Comparison of ENCODE assay signal across 8 mouse cellular contexts in the genomic region with DNA sequence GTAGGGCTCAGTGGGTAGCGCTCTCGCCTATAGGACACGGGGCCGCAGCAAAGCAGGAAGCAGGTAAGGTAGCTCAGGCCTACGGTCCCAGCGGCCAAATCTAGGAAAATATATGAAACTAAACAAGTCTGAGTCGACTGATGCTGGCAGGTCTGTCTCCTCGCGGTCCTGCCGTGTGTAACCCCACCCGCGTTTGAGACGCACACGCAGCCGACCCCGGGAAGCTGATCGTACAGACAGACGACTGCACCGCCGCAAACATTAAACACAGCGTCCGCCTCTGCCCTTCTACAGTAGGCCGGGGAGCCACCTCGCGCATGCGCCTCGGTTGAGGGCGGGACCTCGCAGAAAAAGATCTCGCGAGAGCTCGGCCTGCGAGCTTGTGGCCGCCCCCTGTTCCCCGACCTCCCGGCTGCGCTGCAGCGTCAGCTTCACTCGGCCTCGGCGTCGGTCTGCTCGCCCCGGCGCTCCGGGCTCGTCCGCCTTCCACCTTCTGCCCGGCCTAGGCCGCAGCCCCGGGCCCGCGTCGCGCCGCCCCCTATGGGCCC. TPM values are rescaled to one million over a fixed set of nuclear protein-coding genes. Genes with fewer than 3 reads are reported as not detected.
DNase-seq lines count a peak whose midpoint lies in the region; ATAC-seq and TF ChIP-seq lines count a peak whose summit lies in the region.

A gene (plus strand): TSS at position 351 of the 548 bp plus-strand sequence.

- H3K9me3 ChIP-seq in heart, embryonic 13.5 days: no peaks in the 10 kb centered on the region
- no peaks in the 10 kb centered on the region for H3K9me3 ChIP-seq in liver, embryonic 12.5 days (replicated peaks)
- no peaks in the 10 kb centered on the region for H3K9me3 ChIP-seq in stomach, postnatal 0 days (ENCODE audit: control insufficient read depth, low read length)

- H3K36me3 ChIP-seq in heart, embryonic 13.5 days: peaks cover 30% of the 10 kb centered on the region
- peaks cover 31% of the 10 kb centered on the region for H3K36me3 ChIP-seq in liver, embryonic 12.5 days
- 0 out of 2 replicates have a peak, but pooled peaks cover 7% of the 10 kb centered on the region for H3K36me3 ChIP-seq in stomach, postnatal 0 days (ENCODE audit: control insufficient read depth, insufficient read depth, low read length)

- H3K27me3 ChIP-seq in heart, embryonic 13.5 days (replicated peaks): no peaks in the 10 kb centered on the region
- no peaks in the 10 kb centered on the region for H3K27me3 ChIP-seq in liver, embryonic 12.5 days (replicated peaks)
- H3K27me3 ChIP-seq in stomach, postnatal 0 days (ENCODE audit: control insufficient read depth, insufficient read depth, low read length): no peaks in the 10 kb centered on the region

- H3K4me3 ChIP-seq in brown adipose tissue, adult 24 weeks (ENCODE audit: insufficient read depth, low read depth, low read length): peak within 1 kb of the TSS; percentile 96
- H3K4me3 ChIP-seq in heart, embryonic 13.5 days: peak within 1 kb of the TSS; percentile 89
- H3K4me3 ChIP-seq in liver, embryonic 12.5 days: peak within 1 kb of the TSS; percentile 81
- H3K4me3 ChIP-seq in stomach, postnatal 0 days (ENCODE audit: low read depth, low read length): peak within 1 kb of the TSS; percentile 89

- TF ChIP-seq CTCF in stomach, postnatal 0 days (IDR thresholded peaks at IDR 0.05; ENCODE audit: low read depth): no peak

- peaks cover 12% of the 10 kb centered on the region for H3K4me1 ChIP-seq in brown adipose tissue, adult 24 weeks (ENCODE audit: control insufficient read depth, insufficient read depth, insufficient read length, low read length)
- H3K4me1 ChIP-seq in heart, embryonic 13.5 days: peaks cover 20% of the 10 kb centered on the region
- H3K4me1 ChIP-seq in liver, embryonic 12.5 days: peaks cover 78% of the 10 kb centered on the region
- 0 out of 2 replicates have a peak, but pooled peaks cover 5% of the 10 kb centered on the region for H3K4me1 ChIP-seq in stomach, postnatal 0 days (replicated peaks; ENCODE audit: control insufficient read depth, insufficient read depth)

- peak; percentile 91 for ATAC-seq in CD4-positive, CD25-positive, alpha-beta regulatory T cell, adult 4 months
- ATAC-seq in heart, embryonic 13.5 days (ENCODE audit: extremely low read depth, insufficient number of reproducible peaks, low FRiP score, low TSS enrichment): peak; percentile 85
- peak; percentile 89 for ATAC-seq in liver, embryonic 12.5 days
- ATAC-seq in stomach, postnatal 0 days (ENCODE audit: low FRiP score, low TSS enrichment): peak; percentile 95

- peak within 1 kb of the TSS; percentile 99 for H3K9ac ChIP-seq in heart, embryonic 13.5 days
- H3K9ac ChIP-seq in liver, embryonic 12.5 days: peak within 1 kb of the TSS; percentile 88
- peak within 1 kb of the TSS; percentile 97 for H3K9ac ChIP-seq in stomach, postnatal 0 days (ENCODE audit: low read length)

- under 1% methylated on average over 56 of the region's 56 CpGs for WGBS in heart, embryonic 13.5 days
- WGBS in liver, embryonic 12.5 days (ENCODE audit: insufficient replicate concordance): under 1% methylated on average over 56 of the region's 56 CpGs
- under 1% methylated on average over 56 of the region's 56 CpGs for WGBS in stomach, postnatal 0 days

- TF ChIP-seq EP300 in stomach, postnatal 0 days (optimal IDR thresholded peaks at IDR 0.05): no peak

- H3K4me2 ChIP-seq in heart, embryonic 13.5 days: peak within 1 kb of the TSS; percentile 86
- peak within 1 kb of the TSS; percentile 94 for H3K4me2 ChIP-seq in liver, embryonic 12.5 days
- peak within 1 kb of the TSS; percentile 69 for H3K4me2 ChIP-seq in stomach, postnatal 0 days (replicated peaks; ENCODE audit: low read depth)

- DNase-seq in fat pad, adult 2 months (ENCODE audit: extremely low read depth, low read depth, low spot score): peak; percentile 43
- DNase-seq in kidney, postnatal 10 days: peak; percentile 98
- DNase-seq in natural killer cell, adult 2 months (ENCODE audit: low spot score in 2 of 2): peak; percentile 97 to 98
- DNase-seq in stomach, postnatal 0 days (ENCODE audit: low spot score): peak; percentile 97

- peak within 1 kb of the TSS; percentile 93 for H3K27ac ChIP-seq in brown adipose tissue, adult 24 weeks (replicated peaks; ENCODE audit: low read depth, low read length)
- H3K27ac ChIP-seq in heart, embryonic 13.5 days (replicated peaks): peak within 1 kb of the TSS; percentile 99
- H3K27ac ChIP-seq in liver, embryonic 12.5 days: peak within 1 kb of the TSS; percentile 99
- H3K27ac ChIP-seq in stomach, postnatal 0 days (replicated peaks): peak within 1 kb of the TSS; percentile 100

RNA-seq across cellular contexts. Expression of the gene that starts here (rescaled TPM):
- 10 to 100 TPM; 21.5 to 28.1 TPM for polyA plus RNA-seq in CD4-positive, CD25-positive, alpha-beta regulatory T cell, adult 4 months (2017; shearing (Covaris generic))
- polyA plus RNA-seq in brown adipose tissue, adult 24 weeks (2012; ENCODE audit: insufficient read depth, insufficient read length, missing spikeins): 64.4 and 88.3 TPM in 2 replicates
- 150 TPM in 2 replicates for polyA plus RNA-seq in heart, embryonic 13.5 days (2015; fragmentation: Nextera tagmentation; extraction: Ambion mirVana)
- polyA plus RNA-seq in liver, embryonic 12.5 days (2016; fragmentation: Nextera tagmentation; extraction: Ambion mirVana): 167 and 168 TPM in 2 replicates
- 135 and 142 TPM in 2 replicates for polyA plus RNA-seq in stomach, postnatal 0 days (2015; fragmentation: Nextera tagmentation; extraction: Ambion mirVana)

Comparison
In these comparisons a context has a peak if more than half of its experiments do, and no peak if none do; other contexts are left out.
1. Peak in every context shown above with its lines: DNase-seq, ATAC-seq, H3K4me3 ChIP-seq and H3K27ac ChIP-seq.
2. DNase-seq: peak in every context shown above with its lines; median percentile 98 in kidney, postnatal 10 days; 98 in natural killer cell, adult 2 months; 97 in stomach, postnatal 0 days; 43 in fat pad, adult 2 months.